Mouse (Mus musculus): Measurements from ENCODE around the gene Lcn2.

DNA sequence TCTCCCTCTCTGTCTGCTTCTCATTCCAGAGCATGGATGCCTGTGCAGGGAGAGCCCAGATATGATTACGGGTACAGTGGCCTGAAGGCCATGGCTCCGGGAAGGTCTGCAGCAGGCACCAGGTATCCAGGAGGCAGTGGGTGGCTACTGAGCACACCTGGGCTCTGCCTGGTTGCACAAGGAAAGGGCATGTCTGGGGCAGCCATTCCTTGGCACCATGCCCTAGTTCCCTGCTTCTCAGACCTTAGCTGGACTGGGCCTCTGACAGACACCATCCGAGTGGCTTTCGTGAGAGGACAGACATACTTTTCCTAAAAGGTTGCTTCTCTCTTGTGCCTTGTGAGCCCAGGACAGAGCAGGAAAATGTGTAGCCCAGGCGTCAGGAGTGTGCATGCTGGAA is 4.0 kb upstream of the Lcn2 start:
- TF ChIP-seq CTCF (conservative IDR thresholded peaks at IDR 0.05; ENCODE audit: insufficient read depth, insufficient read length, low read depth, low read length) = no peak
- TF ChIP-seq POLR2A (IDR thresholded peaks at IDR 0.05; ENCODE audit: low read depth, low read length) = no peak
